Mouse (Mus musculus): ENCODE measurements around the gene Aebp1.
A peak's percentile ranks its signal among the peaks of the same experiment; 100 is the strongest.

The Aebp1 gene

GRCm38 (mm10) chr11:5861678-5862393 lies at the start of gene Aebp1:
Gene Aebp1 (plus strand): TSS chr11:5861947.
- DNase-seq (ENCODE audit: low read depth, low spot score) = peak; percentile 47

DNA sequence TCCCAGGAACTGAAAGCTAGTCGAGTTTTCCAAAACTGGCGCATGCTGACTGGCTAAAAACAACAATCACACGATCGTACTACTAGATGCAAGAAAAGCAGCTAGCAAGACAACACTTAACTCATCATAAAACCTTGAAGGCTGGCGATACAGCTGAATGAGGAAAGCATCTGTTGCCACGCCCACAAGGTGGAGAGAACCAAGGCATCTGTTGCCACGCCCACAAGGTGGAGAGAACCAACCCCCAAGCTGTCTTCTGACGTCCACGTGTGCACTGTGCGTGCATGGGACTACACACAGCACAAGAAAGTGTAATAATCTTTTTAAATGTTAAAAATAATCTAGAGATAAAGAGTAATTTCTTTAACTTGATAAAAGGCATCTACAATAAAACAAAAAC lies 48.4 kb upstream of the Aebp1 start:
- peak; percentile 87 for DNase-seq (ENCODE audit: low read depth, low spot score)

DNA sequence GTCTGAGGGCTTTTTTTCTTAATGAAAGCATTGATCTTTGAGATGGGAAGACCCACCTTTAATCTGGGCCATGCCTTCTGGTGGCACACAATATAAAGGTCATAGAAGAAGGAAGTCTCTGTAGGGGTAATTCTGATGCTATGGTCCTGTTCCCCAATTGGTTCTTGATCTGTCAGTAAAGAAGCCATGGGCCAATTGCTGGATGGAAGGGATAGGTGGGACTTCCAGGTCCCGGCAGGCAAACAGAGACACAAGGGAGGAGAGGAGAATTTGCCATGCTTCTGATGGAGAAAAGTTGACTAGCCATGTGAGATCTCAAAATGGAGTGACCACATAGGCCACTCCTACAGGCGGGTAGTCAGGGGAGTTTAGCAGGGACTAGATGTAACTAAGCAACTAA lies 42.5 kb upstream of the Aebp1 start:
- DNase-seq (ENCODE audit: low read depth, low spot score) = no peak

DNA sequence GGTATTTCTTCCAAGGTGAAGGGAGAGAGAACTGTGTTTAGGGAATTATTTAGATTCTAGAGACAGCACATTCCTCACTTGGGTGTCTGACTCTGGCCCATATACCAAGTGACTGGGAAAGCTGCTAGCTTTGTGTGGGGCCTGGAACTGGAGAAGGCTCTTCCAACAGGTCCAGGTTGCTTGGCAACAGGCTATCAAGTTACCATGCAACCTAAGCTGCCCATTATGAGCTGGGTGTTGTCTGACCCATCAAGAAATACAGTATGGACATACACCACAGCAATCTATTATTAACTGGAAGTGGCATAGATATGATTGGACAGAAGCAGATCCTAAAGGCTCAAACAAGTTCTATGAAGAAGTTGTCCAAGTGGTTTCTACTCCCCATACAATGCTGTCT lies 36.3 kb upstream of the Aebp1 start:
- DNase-seq (ENCODE audit: low read depth, low spot score) = peak; percentile 44

- DNase-seq (ENCODE audit: low read depth, low spot score) = no peak
Observed at GRCm38 (mm10) chr11:5827931-5828330, 33.8 kb upstream of the Aebp1 start.

- peak; percentile 60 for DNase-seq (ENCODE audit: low read depth, low spot score)
Observed at GRCm38 (mm10) chr11:5828509-5829191, 33.1 kb upstream of the Aebp1 start.

DNA sequence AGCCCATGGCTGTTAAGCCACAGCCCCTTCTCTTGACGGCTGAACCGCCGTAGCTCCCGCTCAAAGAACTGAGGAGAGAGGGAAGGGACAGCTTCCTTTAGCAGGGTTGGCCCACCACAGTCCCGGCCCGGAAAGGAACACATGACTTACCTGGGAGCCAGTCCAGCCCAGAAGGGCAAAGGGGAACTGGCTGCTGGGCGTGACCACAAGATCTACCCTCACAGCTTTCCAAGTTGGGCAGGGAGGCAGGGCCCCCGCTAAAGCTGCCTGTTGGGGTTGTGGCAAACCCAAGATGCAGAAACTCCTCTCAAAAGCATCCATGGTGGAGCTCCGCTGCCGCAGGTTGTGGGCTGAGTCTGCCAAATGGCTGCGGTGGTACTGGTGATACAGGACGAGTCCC lies 32.4 kb upstream of the Aebp1 start:
- DNase-seq (ENCODE audit: low read depth, low spot score) = no peak

GRCm38 (mm10) chr11:5834506-5834905 lies 27.2 kb upstream of the Aebp1 start:
- DNase-seq (ENCODE audit: low read depth, low spot score) = no peak

GRCm38 (mm10) chr11:5835057-5835456 lies 26.7 kb upstream of the Aebp1 start:
- no peak for DNase-seq (ENCODE audit: low read depth, low spot score)

DNA sequence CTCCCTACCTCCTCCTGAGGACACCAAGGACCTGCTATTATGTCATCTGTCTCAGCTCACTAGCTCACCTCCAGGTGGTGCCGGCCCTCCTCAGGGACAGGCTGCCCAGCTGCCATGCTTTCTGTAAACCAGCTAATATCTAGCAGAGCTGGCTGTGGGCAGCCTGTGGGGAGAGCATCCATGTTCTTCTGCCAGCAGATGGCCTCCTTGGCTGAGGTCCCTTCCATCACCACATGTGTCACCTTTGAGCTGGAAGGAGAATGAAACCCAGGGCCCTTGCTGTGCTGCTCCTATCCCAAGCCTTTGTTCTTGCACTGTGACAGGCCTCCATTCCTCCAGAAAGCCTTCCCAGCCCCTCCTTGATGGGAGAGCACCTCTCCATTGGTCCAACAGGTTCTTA lies 25.6 kb upstream of the Aebp1 start:
- DNase-seq (ENCODE audit: low read depth, low spot score) = no peak

- peak; percentile 98 for DNase-seq (ENCODE audit: low read depth, low spot score)
Observed at GRCm38 (mm10) chr11:5837251-5838246, 24.2 kb upstream of the Aebp1 start, which contains the start of gene Polm. Gene Polm (minus strand): TSS chr11:5838016.

- DNase-seq (ENCODE audit: low read depth, low spot score) = no peak
Observed at GRCm38 (mm10) chr11:5840346-5840745, 21.4 kb upstream of the Aebp1 start.

GRCm38 (mm10) chr11:5841751-5842150 lies 20.0 kb upstream of the Aebp1 start:
- DNase-seq (ENCODE audit: low read depth, low spot score) = no peak

- peak; percentile 74 for DNase-seq (ENCODE audit: low read depth, low spot score)
Observed at GRCm38 (mm10) chr11:5843131-5843530, 18.6 kb upstream of the Aebp1 start.

- DNase-seq (ENCODE audit: low read depth, low spot score) = peak; percentile 44
Observed at GRCm38 (mm10) chr11:5846639-5847345, 15.0 kb upstream of the Aebp1 start.

GRCm38 (mm10) chr11:5848741-5849140 lies 13.0 kb upstream of the Aebp1 start:
- DNase-seq (ENCODE audit: low read depth, low spot score) = no peak

DNA sequence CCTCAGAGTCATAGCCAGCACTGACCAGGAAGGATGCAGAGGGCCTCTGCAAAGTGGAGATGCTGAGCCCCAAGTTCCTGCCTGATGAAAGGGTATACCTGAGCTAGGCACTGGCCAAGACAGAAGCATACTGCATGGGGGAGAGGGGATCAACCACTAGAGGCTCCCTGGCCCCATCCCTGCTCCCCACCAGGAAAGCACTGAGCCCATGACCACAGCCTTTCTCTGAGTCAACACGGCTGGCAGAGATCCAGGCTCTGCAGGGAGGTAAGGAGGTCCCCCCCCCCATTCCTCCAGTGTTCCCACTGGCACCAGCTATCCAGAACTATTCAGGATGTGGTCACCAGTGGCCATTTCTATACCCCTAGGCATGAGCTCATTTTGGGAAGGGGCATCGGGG lies 12.4 kb upstream of the Aebp1 start:
- no peak for DNase-seq (ENCODE audit: low read depth, low spot score)

- DNase-seq (ENCODE audit: low read depth, low spot score) = peak; percentile 40
Observed at GRCm38 (mm10) chr11:5850452-5850851, 11.3 kb upstream of the Aebp1 start.

- no peak for DNase-seq (ENCODE audit: low read depth, low spot score)
Observed at GRCm38 (mm10) chr11:5851021-5851736, 10.6 kb upstream of the Aebp1 start.

DNA sequence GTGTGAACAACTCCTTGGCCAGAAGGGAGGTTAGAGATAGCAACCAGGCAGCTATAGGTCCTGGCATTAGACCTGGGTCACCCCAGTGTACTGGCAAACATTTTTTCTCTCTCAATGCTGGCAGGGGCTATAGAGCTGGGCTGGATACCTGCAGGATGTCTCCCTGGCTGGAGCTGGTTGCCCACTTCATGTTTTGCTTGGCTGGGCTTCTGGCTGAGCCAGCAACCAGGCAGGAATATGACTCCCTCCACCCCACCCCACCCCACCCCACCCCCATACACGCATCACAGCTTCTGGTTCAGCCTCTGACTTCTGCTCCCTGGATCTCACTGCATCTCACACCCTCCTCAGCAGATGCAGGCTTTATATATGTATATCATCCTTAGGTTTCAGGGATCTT lies 9.4 kb upstream of the Aebp1 start:
- DNase-seq (ENCODE audit: low read depth, low spot score) = no peak

DNA sequence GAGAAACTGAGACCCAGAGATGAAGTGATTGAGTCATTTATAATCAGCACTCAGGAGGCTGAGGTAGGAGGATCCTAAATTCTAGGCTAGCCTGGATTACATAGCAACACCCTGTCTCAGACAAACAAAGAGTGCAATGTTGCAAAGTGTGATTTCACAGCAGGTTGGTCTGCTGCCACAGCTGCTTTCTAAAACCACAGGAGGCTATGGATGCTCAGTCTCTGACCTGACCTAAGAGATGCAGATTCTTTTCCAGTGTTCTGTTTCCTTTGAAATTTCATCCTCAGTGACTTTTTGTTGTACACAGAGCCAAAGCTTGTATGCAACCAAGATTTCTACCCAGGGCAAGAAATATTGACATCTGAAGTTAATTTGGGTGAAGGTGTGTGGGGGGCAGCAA lies 6.3 kb upstream of the Aebp1 start:
- peak; percentile 82 for DNase-seq (ENCODE audit: low read depth, low spot score)

Measured in R1 (cell line).